16 mouse cellular contexts compared by ENCODE assay signal in the genomic region with DNA sequence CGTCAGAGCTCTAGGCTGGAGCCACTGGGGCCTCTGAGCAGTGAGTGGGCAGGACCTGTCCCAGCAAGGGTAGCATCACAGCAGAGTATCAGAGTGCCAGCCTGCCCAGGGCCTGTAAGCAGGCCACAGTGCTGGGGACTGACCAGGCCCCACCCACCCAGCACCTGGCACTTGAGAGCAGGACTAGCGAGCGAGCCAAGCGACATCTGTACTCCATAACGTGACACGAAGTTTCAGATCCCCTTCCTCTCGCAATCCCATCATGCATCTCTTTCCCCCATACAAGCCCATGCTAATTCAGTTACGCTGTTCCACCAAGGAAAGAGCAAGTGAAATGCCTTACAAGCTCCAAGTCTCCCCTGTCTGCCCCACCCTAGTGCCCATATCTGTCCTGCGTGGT. TPM values are rescaled to one million over a fixed set of nuclear protein-coding genes. Genes with fewer than 3 reads are reported as not detected.
DNase-seq lines count a peak whose midpoint lies in the region; ATAC-seq and TF ChIP-seq lines count a peak whose summit lies in the region.
"Had no signal": no experiment of that assay in that cellular context is flagged by ENCODE, and none has a peak within 500 bp of the region (broad histone marks: within the 10 kb centered on the region; RNA-seq: fewer than 3 reads in every experiment).

No protein-coding gene starts in this region.

- no peaks in the 10 kb centered on the region for H3K9me3 ChIP-seq in lung, embryonic 16.5 days (ENCODE audit: control insufficient read depth, low read length)
- H3K9me3 ChIP-seq: hindbrain, embryonic 15.5 days had no signal

- H3K27ac ChIP-seq in gastrocnemius, adult 2 months: peak overlapping the region; percentile 44; the same call in 1 of the 2 replicates
- no peak overlapping the region for H3K27ac ChIP-seq in lung, embryonic 16.5 days (ENCODE audit: low read length)
- H3K27ac ChIP-seq: hindbrain, embryonic 15.5 days; liver, embryonic 14.5 days had no signal

- 70% methylated on average over 9 of the region's 9 CpGs for WGBS in lung, embryonic 16.5 days
- WGBS in lung, adult 2 months: 84% methylated on average over 9 of the region's 9 CpGs

- H3K4me2 ChIP-seq in lung, embryonic 16.5 days (ENCODE audit: low read depth, low read length): no peak overlapping the region
- H3K4me2 ChIP-seq: hindbrain, embryonic 15.5 days had no signal

- intact Hi-C loops in gastrocnemius, adult 2 months (cut with DNase I): loop anchor here (5.0 kb wide), 1 partner anchor 37 kb away; a partner anchor contains a TSS

- H3K36me3 ChIP-seq in lung, embryonic 16.5 days (ENCODE audit: control insufficient read depth, insufficient read depth, low read length): peaks cover 6% of the 10 kb centered on the region; the same call in 1 of the 2 replicates
- H3K36me3 ChIP-seq: hindbrain, embryonic 15.5 days had no signal

- no peaks in the 10 kb centered on the region for H3K4me1 ChIP-seq in lung, embryonic 16.5 days (replicated peaks; ENCODE audit: control insufficient read depth, insufficient read depth, low read length)
- peaks cover 3% of the 10 kb centered on the region for H3K4me1 ChIP-seq in lung, adult 2 months (ENCODE audit: control insufficient read depth, insufficient read depth, low read length)
- H3K4me1 ChIP-seq: hindbrain, embryonic 15.5 days had no signal

- TF ChIP-seq CTCF in gastrocnemius, adult 2 months (IDR thresholded peaks at IDR 0.05): no peak
- no peak for TF ChIP-seq CTCF in lung, adult 2 months (IDR thresholded peaks at IDR 0.05; ENCODE audit: insufficient read depth, low read length)

- ATAC-seq in lung, embryonic 16.5 days (ENCODE audit: low read depth): peak; percentile 34; the same call in 1 of the 2 replicates
- peak; percentile 72 for ATAC-seq in megakaryocyte progenitor cell, adult 5-6 weeks (replicated peaks; ENCODE audit: poor library complexity)
- ATAC-seq: forebrain, embryonic 14.5 days had no signal

- TF ChIP-seq POLR2A in lung, adult 2 months (IDR thresholded peaks at IDR 0.05; ENCODE audit: borderline replicate concordance, extremely low read depth, low read depth, low read length): no peak

- H3K9ac ChIP-seq in lung, embryonic 16.5 days (ENCODE audit: low read length): no peak overlapping the region
- H3K9ac ChIP-seq: hindbrain, embryonic 15.5 days; liver, embryonic 14.5 days had no signal

- H3K4me3 ChIP-seq in gastrocnemius, adult 2 months: no peak overlapping the region
- no peak overlapping the region for H3K4me3 ChIP-seq in lung, embryonic 16.5 days (ENCODE audit: low read length)
- H3K4me3 ChIP-seq in lung, adult 2 months (replicated peaks; ENCODE audit: extremely low read depth, low read depth, low read length): no peak overlapping the region
- H3K4me3 ChIP-seq: hindbrain, embryonic 15.5 days had no signal

- peak; percentile 46 for DNase-seq in gastrocnemius, adult 2 months
- no peak for DNase-seq in gastrocnemius, postnatal 10 days
- DNase-seq in lung, adult 2 months: no peak
- DNase-seq in spleen, postnatal 4 days (ENCODE audit: low spot score in 2 of 2): peak; percentile 43 to 68
- DNase-seq in kidney, postnatal 10 days: no peak
- DNase-seq in Muller cell, postnatal 12 days (ENCODE audit: inconsistent ontology term): no peak
- DNase-seq: adrenal gland, postnatal 36 days; cerebellum, adult 18-20 months; heart, postnatal 10 days; kidney, adult 2 months; right cerebral cortex, postnatal 25 days had no signal

- H3K27me3 ChIP-seq in lung, embryonic 16.5 days (ENCODE audit: control insufficient read depth, insufficient read depth, low read depth, low read length): no peaks in the 10 kb centered on the region
- H3K27me3 ChIP-seq: hindbrain, embryonic 15.5 days had no signal

RNA-seq across cellular contexts. Expression of a gene that starts 39.1 kb away (rescaled TPM):
- 10 to 100 TPM; 28.5 to 28.8 TPM for total RNA-seq in gastrocnemius, adult 2 months (2021)
- 10 to 100 TPM; 29.4 to 29.7 TPM for total RNA-seq in gastrocnemius, postnatal 10 days (2021)
- 40.9 and 45.1 TPM in 2 replicates for polyA plus RNA-seq in lung, embryonic 16.5 days (2015; fragmentation: Nextera tagmentation; extraction: Ambion mirVana)
- 15.2 and 17.8 TPM in 2 replicates for polyA plus RNA-seq in lung, adult 2 months (2012; rRNA removed)
- total RNA-seq in megakaryocyte progenitor cell, adult 5-6 weeks (2015): 35.9 and 43.6 TPM in 2 replicates
- 45.4 and 48.0 TPM in 2 replicates for total RNA-seq in megakaryocyte progenitor cell, adult 5-6 weeks (2017)

RNA-seq across cellular contexts. Expression of a gene that starts 39.2 kb away (rescaled TPM):
- total RNA-seq in gastrocnemius, adult 2 months (2021): 10 to 100 TPM; 16.4 to 18.5 TPM
- 10 to 100 TPM; 18.6 to 31.9 TPM for total RNA-seq in gastrocnemius, postnatal 10 days (2021)
- 19.8 and 23.4 TPM in 2 replicates for polyA plus RNA-seq in lung, embryonic 16.5 days (2015; fragmentation: Nextera tagmentation; extraction: Ambion mirVana)
- 28.5 and 35.3 TPM in 2 replicates for polyA plus RNA-seq in lung, adult 2 months (2012; rRNA removed)
- 79.4 and 85.9 TPM in 2 replicates for total RNA-seq in megakaryocyte progenitor cell, adult 5-6 weeks (2015)
- 23.2 and 26.7 TPM in 2 replicates for total RNA-seq in megakaryocyte progenitor cell, adult 5-6 weeks (2017)

Comparison
In these comparisons a context has a peak if more than half of its experiments do, and no peak if none do; other contexts are left out.
1. DNase-seq: peak in gastrocnemius, adult 2 months (single experiment) and spleen, postnatal 4 days (2 of 2); none in gastrocnemius, postnatal 10 days (single experiment), lung, adult 2 months (single experiment), kidney, postnatal 10 days (single experiment) and Muller cell, postnatal 12 days (single experiment).